Mouse (Mus musculus) erythroblast, embryonic 14.5 days (primary cell): ENCODE data around the gene Cnnm1. TPM values are rescaled to one million over a fixed set of nuclear protein-coding genes. Genes with fewer than 3 reads are reported as not detected.

Experiments
- H3K27me3 ChIP-seq: 2 replicates; pipeline ENCODE4 v1.6.1; 2012; ENCODE audit warnings: inconsistent platforms; ENCODE audit not compliant: control insufficient read depth
- H3K36me3 ChIP-seq: 2 replicates; pipeline ENCODE4 v1.6.1; 2012; ENCODE audit warnings: mild to moderate bottlenecking, inconsistent platforms; ENCODE audit not compliant: control insufficient read depth
- H3K4me1 ChIP-seq: 2 replicates; pipeline ENCODE4 v1.6.1; 2012; ENCODE audit warnings: inconsistent platforms; ENCODE audit not compliant: control insufficient read depth
- H3K4me3 ChIP-seq: replicated peaks from 2 replicates; pipeline ENCODE3; 2012; ENCODE audit warnings: moderate library complexity, mild to moderate bottlenecking, inconsistent platforms
- H3K9me3 ChIP-seq: 2 replicates; pipeline ENCODE4 v1.6.1; 2012; ENCODE audit warnings: low read length, inconsistent platforms, mixed read lengths; ENCODE audit not compliant: control insufficient read depth
- GATA1 ChIP-seq: IDR thresholded peaks from 2 replicates; pipeline ENCODE4 v1.6.1; 2012; ENCODE audit warnings: low read length, inconsistent platforms, mixed read lengths
- TAL1 ChIP-seq: IDR thresholded peaks from 3 replicates; pipeline ENCODE4 v1.6.1; 2012; ENCODE audit warnings: low read length, inconsistent platforms, mixed read lengths
- polyA plus RNA-seq: library from polyadenylated mRNA; stranded (reverse); fragments of >175 nt; gene quantifications from 2 replicates; pipeline ENCODE4 v1.2.3, GENCODE M21; 2012

The Cnnm1 gene
- polyA plus RNA-seq, 1 experiment = not detected

- H3K36me3 ChIP-seq = no peaks in the 10 kb centered on the region
- no peaks in the 10 kb centered on the region for H3K9me3 ChIP-seq
- H3K27me3 ChIP-seq = no peaks in the 10 kb centered on the region
- TF ChIP-seq TAL1 = no peak
- TF ChIP-seq GATA1 = no peak
- no peak overlapping the region for H3K4me3 ChIP-seq
- peaks cover 5% of the 10 kb centered on the region for H3K4me1 ChIP-seq
Observed at GRCm38 (mm10) chr19:43530921-43531320, 90.7 kb downstream of the Cnnm1 start.

DNA sequence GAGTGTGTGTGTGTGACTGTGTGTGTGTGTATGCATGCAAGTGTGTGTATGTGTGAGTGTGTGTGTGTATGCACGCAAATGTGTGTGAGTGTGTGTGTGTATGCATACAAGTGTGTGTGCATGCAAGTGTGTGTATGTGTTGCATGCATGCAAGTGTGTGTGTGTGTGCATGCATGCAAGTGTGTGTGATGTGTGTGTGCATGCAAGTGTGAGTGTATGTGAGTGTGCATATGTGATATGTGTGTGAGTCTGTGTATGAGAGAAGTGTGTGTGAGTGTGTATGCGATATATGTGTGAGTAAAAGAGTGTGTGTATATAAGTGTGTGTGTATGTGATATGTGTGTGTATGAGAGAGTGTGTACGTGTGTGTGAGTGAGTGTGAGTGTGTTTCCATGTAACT lies 95.1 kb downstream of the Cnnm1 start:
- TF ChIP-seq GATA1 (no peak), TAL1 (no peak)
- Histone ChIP-seq H3K27me3 (no peaks in the 10 kb centered on the region), H3K4me3 (no peak overlapping the region), H3K4me1 (peaks cover 1% of the 10 kb centered on the region), H3K36me3 (no peaks in the 10 kb centered on the region), H3K9me3 (no peaks in the 10 kb centered on the region)

GRCm38 (mm10) chr19:43546337-43547117 lies 106.3 kb downstream of the Cnnm1 start:
- peaks cover 12% of the 10 kb centered on the region for H3K27me3 ChIP-seq
- TF ChIP-seq TAL1 = no peak
- no peak for TF ChIP-seq GATA1
- H3K4me3 ChIP-seq = no peak overlapping the region
- H3K4me1 ChIP-seq = no peaks in the 10 kb centered on the region
- H3K9me3 ChIP-seq = no peaks in the 10 kb centered on the region
- H3K36me3 ChIP-seq = no peaks in the 10 kb centered on the region

Other genes starting within 250 kb of the Cnnm1 start
- not detected in 2 replicates for gene Hpse2, start 52.1 kb upstream of the Cnnm1 start, polyA plus RNA-seq
- 0.14 and 0.20 TPM in 2 replicates for gene Got1, start 84.2 kb downstream of the Cnnm1 start, polyA plus RNA-seq
- not detected in 2 replicates for gene Nkx2-3, start 171.9 kb downstream of the Cnnm1 start, polyA plus RNA-seq
- 3.1 and 4.6 TPM in 2 replicates for gene Slc25a28, start 234.4 kb downstream of the Cnnm1 start, polyA plus RNA-seq
- gene Entpd7, start 249.2 kb downstream of the Cnnm1 start, polyA plus RNA-seq = 0.02 and 0.04 TPM in 2 replicates